Mouse (Mus musculus) liver, postnatal 0 days (tissue): Measurements from ENCODE around the gene Adipoq. TPM values are rescaled to one million over a fixed set of nuclear protein-coding genes. Genes with fewer than 3 reads are reported as not detected.

ENCODE experiments used
- ATAC-seq: fragments of 200-750 bp; cut with Nextera tagmentation; 2 replicates; pipeline ENCODE4 v1.8.0; 2017; ENCODE audit warnings: mild to moderate bottlenecking, moderate library complexity
- DNase-seq: peaks from one replicate; pipeline ENCODE4 v3.0.0-alpha.2; 2016
- H3K27ac ChIP-seq: fragments of 300-500 bp; sonication (generic); 2 replicates; pipeline ENCODE4 v1.5.1; 2014; ENCODE audit warnings: antibody characterized with exemption, moderate library complexity, mild to moderate bottlenecking, low read depth
- H3K27me3 ChIP-seq: fragments of 300-500 bp; sonication (generic); 2 replicates; pipeline ENCODE4 v1.6.1; 2014; ENCODE audit warnings: low read length, control low read depth, mixed read lengths; ENCODE audit not compliant: insufficient read depth
- H3K36me3 ChIP-seq: fragments of 300-500 bp; sonication (generic); replicated peaks from 2 replicates; pipeline ENCODE4 v1.6.1; 2014; ENCODE audit warnings: mild to moderate bottlenecking, control low read depth, low read length, moderate library complexity, mixed read lengths; ENCODE audit not compliant: insufficient read depth
- H3K4me1 ChIP-seq: fragments of 300-500 bp; sonication (generic); 2 replicates; pipeline ENCODE4 v1.6.1; 2014; ENCODE audit warnings: antibody characterized with exemption, mild to moderate bottlenecking, control low read depth; ENCODE audit not compliant: insufficient read depth
- H3K4me2 ChIP-seq: fragments of 300-500 bp; sonication (generic); 2 replicates; pipeline ENCODE4 v1.6.1; 2014; ENCODE audit warnings: low read depth, mild to moderate bottlenecking, low read length, moderate library complexity, mixed read lengths
- H3K4me3 ChIP-seq: fragments of 300-500 bp; sonication (generic); 2 replicates; pipeline ENCODE4 v1.5.1; 2014; ENCODE audit warnings: low read depth, low read length
- H3K9ac ChIP-seq: fragments of 300-500 bp; sonication (generic); replicated peaks from 2 replicates; pipeline ENCODE4 v1.6.1; 2014; ENCODE audit warnings: mild to moderate bottlenecking, moderate library complexity
- H3K9me3 ChIP-seq: fragments of 300-500 bp; sonication (generic); 2 replicates; pipeline ENCODE4 v1.6.1; 2016; ENCODE audit warnings: mild to moderate bottlenecking, control low read depth, low read length, mixed read lengths
- CTCF ChIP-seq: sonication (generic); IDR thresholded peaks from 2 replicates; pipeline ENCODE4 v1.5.1; 2016; ENCODE audit warnings: antibody characterized with exemption, low read depth
- EP300 ChIP-seq: IDR thresholded peaks from 2 replicates; pipeline ENCODE4 v1.6.1; 2016; ENCODE audit warnings: antibody characterized with exemption, low read depth, mild to moderate bottlenecking
- WGBS: fragments of 180-500 bp; shearing (Covaris S2); extraction: QIAGEN DNeasy Blood & Tissue Kit; methylation state at CpG from one replicate; pipeline ENCODE4 v1.1.7; 2014; ENCODE audit not compliant: insufficient replicate concordance; 5-methylcytosine and 5-hydroxymethylcytosine counted together
- polyA plus RNA-seq: library from polyadenylated mRNA; unstranded; fragments of >200 nt; fragmentation: Nextera tagmentation; extraction: Ambion mirVana; gene quantifications from 2 replicates; pipeline ENCODE4 v1.2.1, GENCODE M21; 2015

The Adipoq gene
- polyA plus RNA-seq, 1 experiment from 2014 or later: not detected

DNA sequence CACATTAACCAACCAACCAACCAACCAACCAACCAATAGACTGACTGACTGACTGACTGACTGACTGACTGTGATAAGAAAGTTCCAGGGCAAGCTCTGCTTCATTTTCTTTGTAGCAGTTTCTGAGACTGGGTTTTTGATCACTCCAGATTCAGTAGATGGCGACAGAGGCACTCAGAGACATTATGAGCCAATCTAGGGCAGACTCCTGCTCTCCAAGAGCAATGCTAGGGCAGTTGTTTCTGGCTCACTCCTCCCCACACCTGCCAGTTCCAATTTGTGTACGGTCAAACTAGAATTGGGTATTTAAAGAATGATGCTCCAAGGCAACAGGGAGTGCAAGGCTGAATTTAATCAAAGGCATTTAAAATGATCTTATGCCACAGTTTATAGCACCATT, 5.1 kb downstream of the Adipoq start:
- Histone ChIP-seq H3K36me3 (no peaks in the 10 kb centered on the region), H3K4me1 (0 out of 2 replicates have a peak, but pooled peaks cover 4% of the 10 kb centered on the region), H3K9me3 (no peaks in the 10 kb centered on the region), H3K27ac (no peak overlapping the region), H3K4me2 (no peak overlapping the region), H3K4me3 (no peak overlapping the region), H3K9ac (no peak overlapping the region), H3K27me3 (no peaks in the 10 kb centered on the region)
- ATAC-seq (peak; percentile 62; the same call in 1 of the 2 replicates), DNase-seq (peak; percentile 27)
- WGBS: 13% methylated on average over 2 of the region's 2 CpGs
- TF ChIP-seq EP300: no peak
- TF ChIP-seq CTCF: peak; percentile 75

DNA sequence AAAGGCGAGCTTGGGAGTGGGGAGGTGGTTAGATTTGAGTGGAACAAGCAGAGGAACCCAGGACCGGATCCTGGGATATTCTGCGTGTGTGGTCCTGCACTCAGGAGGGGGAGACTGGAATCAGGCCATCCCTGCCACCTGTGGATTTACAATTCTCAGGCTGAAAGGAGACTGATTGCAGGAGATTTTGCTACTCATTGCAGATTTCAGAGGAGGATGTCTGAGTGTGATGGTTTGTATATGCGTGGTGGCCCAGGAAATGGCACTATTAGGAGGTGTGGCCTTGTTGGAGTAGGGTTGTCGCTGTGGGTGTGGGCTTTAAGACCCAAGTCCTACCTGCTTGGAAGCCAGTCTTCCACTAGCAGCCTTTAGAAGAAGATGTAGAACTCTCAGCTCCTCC, 7.9 kb downstream of the Adipoq start:
- Histone ChIP-seq H3K9ac (no peak overlapping the region), H3K4me1 (peaks cover 8% of the 10 kb centered on the region; the same call in 1 of the 2 replicates), H3K27me3 (no peaks in the 10 kb centered on the region), H3K9me3 (no peaks in the 10 kb centered on the region), H3K4me2 (no peak overlapping the region), H3K27ac (no peak overlapping the region), H3K36me3 (no peaks in the 10 kb centered on the region), H3K4me3 (no peak overlapping the region)
- DNase-seq: no peak
- ATAC-seq: no peak
- no peak for TF ChIP-seq EP300
- 78% methylated on average over 5 of the region's 5 CpGs for WGBS

DNA sequence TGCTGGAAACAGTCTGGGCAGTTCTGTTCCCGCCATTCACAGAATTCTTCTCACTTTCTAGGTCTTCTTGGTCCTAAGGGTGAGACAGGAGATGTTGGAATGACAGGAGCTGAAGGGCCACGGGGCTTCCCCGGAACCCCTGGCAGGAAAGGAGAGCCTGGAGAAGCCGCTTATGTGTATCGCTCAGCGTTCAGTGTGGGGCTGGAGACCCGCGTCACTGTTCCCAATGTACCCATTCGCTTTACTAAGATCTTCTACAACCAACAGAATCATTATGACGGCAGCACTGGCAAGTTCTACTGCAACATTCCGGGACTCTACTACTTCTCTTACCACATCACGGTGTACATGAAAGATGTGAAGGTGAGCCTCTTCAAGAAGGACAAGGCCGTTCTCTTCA, 10.7 kb downstream of the Adipoq start:
- Histone ChIP-seq H3K4me3 (no peak overlapping the region), H3K9me3 (no peaks in the 10 kb centered on the region), H3K4me2 (no peak overlapping the region), H3K9ac (no peak overlapping the region), H3K4me1 (peaks cover 4% of the 10 kb centered on the region; the same call in 1 of the 2 replicates), H3K27ac (no peak overlapping the region), H3K36me3 (no peaks in the 10 kb centered on the region), H3K27me3 (no peaks in the 10 kb centered on the region)
- no peak for ATAC-seq
- DNase-seq: no peak
- 88% methylated on average over 13 of the region's 13 CpGs for WGBS
- TF ChIP-seq CTCF (no peak), EP300 (no peak)

DNA sequence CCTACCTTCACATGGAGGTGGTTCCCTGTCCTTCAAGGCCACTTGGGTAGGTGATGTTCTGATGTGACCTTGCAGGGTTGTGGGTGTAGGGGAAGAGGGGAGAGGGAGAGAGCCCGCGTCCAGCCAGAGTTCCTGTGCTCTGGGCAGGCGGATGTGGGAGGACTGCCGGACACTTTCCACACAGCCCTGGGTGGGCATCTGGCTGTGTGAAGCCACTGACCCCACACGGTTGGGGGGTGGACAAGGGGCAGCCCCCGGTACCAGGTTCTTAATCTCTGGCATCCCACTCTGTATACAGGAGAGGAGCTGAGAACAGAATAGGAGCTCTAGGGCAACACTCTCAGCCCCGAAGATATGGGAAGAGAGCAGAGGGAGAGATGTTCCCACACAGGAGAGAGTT, 12.0 kb downstream of the Adipoq start:
- Histone ChIP-seq H3K4me2 (no peak overlapping the region), H3K27ac (no peak overlapping the region), H3K27me3 (no peaks in the 10 kb centered on the region), H3K9me3 (no peaks in the 10 kb centered on the region), H3K4me1 (peaks cover 4% of the 10 kb centered on the region; the same call in 1 of the 2 replicates), H3K4me3 (no peak overlapping the region), H3K9ac (no peak overlapping the region), H3K36me3 (no peaks in the 10 kb centered on the region)
- no peak for DNase-seq
- ATAC-seq: no peak
- no peak for TF ChIP-seq EP300
- no peak for TF ChIP-seq CTCF
- WGBS: 81% methylated on average over 7 of the region's 7 CpGs

DNA sequence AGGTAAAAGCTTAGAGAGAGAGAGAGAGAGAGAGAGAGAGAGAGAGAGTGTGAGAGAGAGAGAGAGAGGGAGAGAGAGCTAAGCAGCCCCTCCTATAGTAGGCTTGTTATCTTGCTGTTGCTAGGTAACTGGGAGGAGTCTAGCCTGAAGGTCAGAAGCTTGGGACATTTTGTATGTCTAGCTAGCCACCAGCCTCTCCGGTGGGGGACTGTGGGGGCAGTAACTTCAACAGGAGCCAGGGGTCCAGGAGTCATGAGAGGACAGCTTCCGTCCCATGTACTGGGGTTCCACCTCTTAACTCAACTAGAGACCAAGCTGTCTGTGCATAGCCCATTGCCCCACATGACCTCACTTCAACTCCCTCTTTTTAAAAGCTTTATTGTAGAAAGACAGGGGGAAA, 12.6 kb downstream of the Adipoq start:
- Histone ChIP-seq H3K4me3 (no peak overlapping the region), H3K36me3 (no peaks in the 10 kb centered on the region), H3K4me1 (peaks cover 4% of the 10 kb centered on the region; the same call in 1 of the 2 replicates), H3K9ac (no peak overlapping the region), H3K4me2 (no peak overlapping the region), H3K9me3 (no peaks in the 10 kb centered on the region), H3K27me3 (no peaks in the 10 kb centered on the region), H3K27ac (no peak overlapping the region)
- DNase-seq (no peak), ATAC-seq (no peak)
- TF ChIP-seq CTCF (no peak), EP300 (no peak)
- 47% methylated on average over 2 of the region's 2 CpGs for WGBS

DNA sequence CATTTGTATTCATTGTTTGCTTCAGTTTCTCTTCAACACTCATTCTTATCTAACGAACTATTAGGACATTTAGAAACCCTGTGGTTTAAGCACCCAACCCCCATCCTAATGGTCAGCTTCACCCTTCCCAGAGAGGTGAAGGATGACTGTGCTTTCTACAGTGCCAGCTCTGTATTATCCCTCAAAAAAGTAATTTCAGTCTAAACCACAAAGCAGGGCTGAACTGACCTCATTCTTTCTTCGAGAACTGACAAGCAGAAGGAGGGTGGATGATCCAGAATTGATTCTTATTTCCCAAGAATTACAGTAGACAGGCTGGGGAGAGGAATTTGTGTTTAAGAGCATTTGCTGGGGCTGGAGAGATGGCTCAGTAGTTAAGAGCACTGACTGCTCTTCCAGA, 13.4 kb downstream of the Adipoq start:
- DNase-seq (no peak), ATAC-seq (no peak)
- peaks cover 4% of the 10 kb centered on the region; the same call in 1 of the 2 replicates for H3K4me1 ChIP-seq
- H3K9me3 ChIP-seq: no peaks in the 10 kb centered on the region
- no peaks in the 10 kb centered on the region for H3K27me3 ChIP-seq
- TF ChIP-seq CTCF (no peak), EP300 (no peak)
- no peak overlapping the region for H3K4me2 ChIP-seq
- no peak overlapping the region for H3K27ac ChIP-seq
- H3K36me3 ChIP-seq: no peaks in the 10 kb centered on the region
- no peak overlapping the region for H3K4me3 ChIP-seq
- WGBS: 30% methylated on average over 2 of the region's 2 CpGs
- H3K9ac ChIP-seq: no peak overlapping the region

DNA sequence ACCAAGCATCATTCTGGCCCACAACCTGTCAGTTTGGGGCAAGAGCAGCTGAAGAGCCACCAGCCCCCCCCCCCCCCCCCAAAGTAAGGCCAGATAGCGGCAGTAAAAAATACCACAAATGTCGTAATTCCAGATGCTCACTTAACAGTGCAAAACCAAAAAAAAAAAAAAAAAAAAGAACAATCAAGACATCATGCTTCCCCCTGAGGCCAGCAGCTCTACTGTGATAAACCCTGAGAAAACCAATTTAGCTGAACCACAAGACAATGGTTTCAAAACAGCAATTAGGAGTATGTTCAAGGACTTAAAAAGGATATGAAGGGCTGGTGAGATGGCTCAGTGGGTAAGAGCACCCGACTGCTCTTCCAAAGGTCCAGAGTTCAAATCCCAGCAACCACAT, 15.8 kb downstream of the Adipoq start:
- no peaks in the 10 kb centered on the region for H3K36me3 ChIP-seq
- ATAC-seq (no peak), DNase-seq (no peak)
- H3K9ac ChIP-seq: no peak overlapping the region
- TF ChIP-seq EP300 (no peak), CTCF (no peak)
- H3K27me3 ChIP-seq: no peaks in the 10 kb centered on the region
- H3K27ac ChIP-seq: no peak overlapping the region
- no peak overlapping the region for H3K4me2 ChIP-seq
- peaks cover 4% of the 10 kb centered on the region; the same call in 1 of the 2 replicates for H3K4me1 ChIP-seq
- WGBS: 45% methylated on average over 3 of the region's 3 CpGs
- H3K9me3 ChIP-seq: no peaks in the 10 kb centered on the region
- no peak overlapping the region for H3K4me3 ChIP-seq
